Mouse (Mus musculus) E14TG2a.4 (cell line): ENCODE measurements around the gene Ablim1.

Experiments used
- CTCF ChIP-seq: conservative IDR thresholded peaks from 2 replicates; pipeline ENCODE4 v1.5.1; 2014; ENCODE audit warnings: low read length
- NANOG ChIP-seq: IDR thresholded peaks from 2 replicates; pipeline ENCODE4 v1.6.1; 2014; ENCODE audit warnings: borderline replicate concordance, low read length, mixed read lengths
- POU5F1 ChIP-seq: IDR thresholded peaks from 2 replicates; pipeline ENCODE4 v1.6.1; 2014; ENCODE audit warnings: low read length, borderline replicate concordance

DNA sequence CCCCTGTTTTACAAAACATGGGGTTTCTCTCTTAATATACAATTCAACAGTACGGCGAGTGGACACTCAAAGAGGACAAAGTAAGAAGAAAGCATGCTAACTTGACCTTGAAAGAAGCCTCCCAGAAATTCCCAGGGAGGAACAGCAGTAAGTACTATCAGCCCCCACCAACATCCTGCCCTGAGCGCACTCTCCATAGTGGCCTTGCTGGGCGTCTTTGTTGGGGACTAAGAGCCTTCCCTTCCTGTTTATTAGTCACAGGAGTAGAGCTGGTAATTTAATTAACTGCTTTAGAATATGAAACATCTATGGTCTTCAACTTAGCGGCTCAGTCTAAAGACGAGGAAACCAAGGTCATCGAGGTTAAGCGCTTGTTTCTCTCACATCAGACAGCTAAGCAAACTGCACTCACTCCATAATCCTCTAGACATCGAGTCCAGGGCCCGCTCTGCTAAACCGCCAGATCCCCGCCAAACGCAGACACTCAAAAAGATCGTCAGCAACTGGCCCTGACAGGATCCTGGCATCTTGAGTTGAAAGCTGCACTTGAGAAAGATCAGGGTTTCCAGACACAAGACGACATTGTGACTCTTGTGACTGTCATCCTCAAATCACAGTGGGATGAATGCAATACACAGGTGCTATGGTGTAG lies 50.3 kb downstream of the Ablim1 start:
- TF ChIP-seq CTCF (no peak), NANOG (no peak), POU5F1 (no peak)
